31 mouse cellular contexts compared by ENCODE assay signal in the genomic region with DNA sequence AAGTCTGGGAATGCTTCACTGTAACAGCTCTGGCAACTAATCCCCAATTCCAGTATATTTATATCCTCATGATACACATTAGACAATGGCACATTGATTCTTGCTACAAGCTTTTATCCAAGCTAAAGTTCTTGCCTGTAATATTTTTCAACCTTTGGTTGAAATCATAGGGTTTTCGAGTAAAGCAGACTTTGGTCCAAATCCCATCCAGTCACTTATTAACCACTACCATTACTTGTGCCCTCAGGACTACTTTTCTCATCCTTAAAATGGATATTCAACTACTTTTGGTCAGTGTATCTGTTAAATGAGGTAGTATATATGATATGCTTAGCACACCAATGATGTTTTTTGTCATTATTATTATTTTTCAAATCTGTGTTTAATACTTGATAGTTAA.
"Had no signal": no experiment of that assay in that cellular context is flagged by ENCODE, and none has a peak within 500 bp of the region (broad histone marks: within the 10 kb centered on the region; RNA-seq: fewer than 3 reads in every experiment).

No protein-coding gene starts in this region.

- H3K9me3 ChIP-seq: limb, embryonic 10.5 days; limb, embryonic 12.5 days; limb, embryonic 13.5 days; limb, embryonic 15.5 days; liver, embryonic 12.5 days; liver, embryonic 13.5 days; liver, embryonic 15.5 days; lung, embryonic 15.5 days; megakaryocyte, embryonic 14.5 days; midbrain, embryonic 10.5 days; midbrain, embryonic 12.5 days; midbrain, embryonic 13.5 days; midbrain, embryonic 15.5 days; neural tube, embryonic 12.5 days had no signal

- H3K36me3 ChIP-seq: limb, embryonic 15.5 days; liver, embryonic 12.5 days; liver, embryonic 13.5 days; liver, embryonic 15.5 days; lung, embryonic 15.5 days; midbrain, embryonic 12.5 days; midbrain, embryonic 13.5 days; midbrain, embryonic 15.5 days; neural tube, embryonic 12.5 days had no signal

- DNase-seq: left cerebral cortex, postnatal 4 days; liver; liver, embryonic 13.5 days; liver, postnatal 0 days; lung, adult 18-20 months; lung, adult 2 months; lung, embryonic 14.5 days; lung, postnatal 10 days; lung, postnatal 14 days; lung, postnatal 36 days; lung, postnatal 4 days; midbrain, embryonic 14.5 days had no signal

- H3K27me3 ChIP-seq: limb, embryonic 12.5 days; limb, embryonic 13.5 days; limb, embryonic 15.5 days; liver, embryonic 12.5 days; liver, embryonic 13.5 days; liver, embryonic 15.5 days; lung, embryonic 15.5 days; megakaryocyte, embryonic 14.5 days; midbrain, embryonic 12.5 days; midbrain, embryonic 13.5 days; midbrain, embryonic 15.5 days; neural tube, embryonic 12.5 days had no signal

- H3K4me3 ChIP-seq: limb, embryonic 10.5 days; limb, embryonic 12.5 days; limb, embryonic 13.5 days; limb, embryonic 15.5 days; liver, embryonic 12.5 days; liver, embryonic 13.5 days; liver, embryonic 15.5 days; lung, embryonic 15.5 days; megakaryocyte, embryonic 14.5 days; midbrain, embryonic 10.5 days; midbrain, embryonic 12.5 days; midbrain, embryonic 13.5 days; midbrain, embryonic 15.5 days; myocyte; neural tube, embryonic 12.5 days had no signal

- ATAC-seq: liver, embryonic 12.5 days; liver, postnatal 0 days; lung, postnatal 0 days; midbrain, embryonic 13.5 days; midbrain, embryonic 15.5 days; midbrain, embryonic 16.5 days had no signal

- H3K4me1 ChIP-seq: limb, embryonic 10.5 days; limb, embryonic 12.5 days; limb, embryonic 13.5 days; limb, embryonic 15.5 days; liver, embryonic 12.5 days; lung, embryonic 15.5 days; midbrain, embryonic 12.5 days; midbrain, embryonic 15.5 days had no signal

- H3K9ac ChIP-seq: limb, embryonic 12.5 days; limb, embryonic 13.5 days; limb, embryonic 15.5 days; liver, embryonic 12.5 days; liver, embryonic 13.5 days; liver, embryonic 14.5 days; liver, embryonic 15.5 days; liver, postnatal 0 days; lung, embryonic 14.5 days; lung, embryonic 15.5 days; midbrain, embryonic 12.5 days; midbrain, embryonic 13.5 days; midbrain, embryonic 15.5 days; neural tube, embryonic 12.5 days had no signal

- H3K4me2 ChIP-seq: limb, embryonic 12.5 days; limb, embryonic 13.5 days; limb, embryonic 15.5 days; liver, embryonic 12.5 days; liver, embryonic 13.5 days; liver, embryonic 15.5 days; lung, embryonic 14.5 days; lung, embryonic 15.5 days; midbrain, embryonic 11.5 days; midbrain, embryonic 12.5 days; midbrain, embryonic 13.5 days; midbrain, embryonic 15.5 days; neural tube, embryonic 12.5 days had no signal

- H3K27ac ChIP-seq: limb, embryonic 10.5 days; limb, embryonic 12.5 days; limb, embryonic 13.5 days; limb, embryonic 15.5 days; liver, embryonic 12.5 days; liver, embryonic 13.5 days; liver, embryonic 14.5 days; liver, embryonic 15.5 days; lung, embryonic 15.5 days; macrophage; midbrain, embryonic 10.5 days; midbrain, embryonic 12.5 days; midbrain, embryonic 13.5 days; midbrain, embryonic 15.5 days; neural tube, embryonic 12.5 days had no signal
